Mouse (Mus musculus) large intestine, adult 2 months (tissue): ENCODE measurements around the gene Lnx1. TPM values are rescaled to one million over a fixed set of nuclear protein-coding genes. Genes with fewer than 3 reads are reported as not detected.

Experiments used
- polyA plus RNA-seq: library from polyadenylated mRNA; depleted of rRNA; stranded (reverse); fragments of >200 nt; gene quantifications from 2 replicates; pipeline ENCODE4 v1.2.3, GENCODE M21; 2012; rRNA removed

The Lnx1 gene
- polyA plus RNA-seq, 1 experiment: 16.3 TPM

Other genes with a start within 250 kb of the Lnx1 start
- gene Scfd2, start 171.2 kb downstream of the Lnx1 start, polyA plus RNA-seq: 13.4 and 16.2 TPM in 2 replicates
- 16.1 and 16.2 TPM in 2 replicates for gene Fip1l1, start 167.5 kb downstream of the Lnx1 start, polyA plus RNA-seq